25 mouse cellular contexts compared by ENCODE assay signal in the genomic region with DNA sequence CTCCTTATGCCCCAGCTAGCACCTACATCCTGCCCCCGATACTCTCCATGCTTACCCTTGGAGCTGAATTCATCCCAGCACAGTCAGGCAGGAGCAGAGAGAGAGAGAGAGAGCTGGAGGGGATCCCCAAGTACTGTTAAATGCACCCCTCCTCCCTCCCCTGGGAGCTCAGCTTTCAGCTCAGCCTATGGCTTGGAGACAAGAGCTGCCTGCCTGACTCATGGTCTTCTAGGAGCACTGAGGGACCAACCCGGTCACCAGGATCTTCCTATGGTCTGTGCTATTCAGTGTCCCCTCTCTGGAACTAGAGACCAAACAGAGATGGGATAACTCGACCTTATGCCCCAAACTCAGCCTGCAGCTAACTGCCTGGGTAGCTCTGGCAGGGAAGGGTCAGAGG. TPM values are rescaled to one million over a fixed set of nuclear protein-coding genes. Genes with fewer than 3 reads are reported as not detected.
A peak's percentile ranks its signal among the peaks of the same experiment; 100 is the strongest.
DNase-seq lines count a peak whose midpoint lies in the region; ATAC-seq and TF ChIP-seq lines count a peak whose summit lies in the region.
"Had no signal": no experiment of that assay in that cellular context is flagged by ENCODE, and none has a peak within 500 bp of the region (broad histone marks: within the 10 kb centered on the region; RNA-seq: fewer than 3 reads in every experiment).

A gene (minus strand): TSS at position 101 of the 400 bp plus-strand sequence.

- no peaks in the 10 kb centered on the region for H3K9me3 ChIP-seq in forebrain, embryonic 11.5 days (ENCODE audit: control insufficient read depth, low read length)
- no peaks in the 10 kb centered on the region for H3K9me3 ChIP-seq in forebrain, postnatal 0 days (ENCODE audit: low read length)
- H3K9me3 ChIP-seq in megakaryocyte, embryonic 14.5 days, result no peaks in the 10 kb centered on the region
- H3K9me3 ChIP-seq: embryonic facial prominence, embryonic 13.5 days; embryonic facial prominence, embryonic 15.5 days; forebrain, embryonic 10.5 days; forebrain, embryonic 13.5 days; forebrain, embryonic 15.5 days had no signal

- H3K36me3 ChIP-seq in forebrain, embryonic 11.5 days (ENCODE audit: control insufficient read depth, insufficient read depth, low read length), result no peaks in the 10 kb centered on the region
- no peaks in the 10 kb centered on the region for H3K36me3 ChIP-seq in forebrain, postnatal 0 days (ENCODE audit: insufficient read depth)
- no peaks in the 10 kb centered on the region for H3K36me3 ChIP-seq in megakaryocyte, embryonic 14.5 days (replicated peaks; ENCODE audit: low read length)
- H3K36me3 ChIP-seq: embryonic facial prominence, embryonic 13.5 days; embryonic facial prominence, embryonic 15.5 days; forebrain, embryonic 10.5 days; forebrain, embryonic 15.5 days had no signal

- ATAC-seq in forebrain, embryonic 11.5 days (replicated peaks; ENCODE audit: low FRiP score), result no peak
- no peak for ATAC-seq in forebrain, postnatal 0 days
- ATAC-seq in megakaryocyte, adult 5-6 weeks (ENCODE audit: poor library complexity, severe bottlenecking), result no peak
- ATAC-seq: forebrain, embryonic 13.5 days; forebrain, embryonic 15.5 days had no signal

- no peak within 1 kb of the TSS for H3K4me3 ChIP-seq in forebrain, embryonic 11.5 days (ENCODE audit: low read depth, low read length)
- no peak within 1 kb of the TSS for H3K4me3 ChIP-seq in forebrain, postnatal 0 days (ENCODE audit: low read depth, low read length)
- peak within 1 kb of the TSS; percentile 54 for H3K4me3 ChIP-seq in megakaryocyte, embryonic 14.5 days (replicated peaks)
- H3K4me3 ChIP-seq: embryonic facial prominence, embryonic 13.5 days; embryonic facial prominence, embryonic 15.5 days; erythroblast, embryonic 14.5 days; forebrain, embryonic 10.5 days; forebrain, embryonic 13.5 days; forebrain, embryonic 15.5 days had no signal

- H3K27ac ChIP-seq in forebrain, embryonic 11.5 days (ENCODE audit: low read depth, low read length), result no peak within 1 kb of the TSS
- H3K27ac ChIP-seq in forebrain, postnatal 0 days (ENCODE audit: low read depth, low read length), result no peak within 1 kb of the TSS
- H3K27ac ChIP-seq: embryonic facial prominence, embryonic 13.5 days; embryonic facial prominence, embryonic 15.5 days; forebrain, embryonic 10.5 days; forebrain, embryonic 13.5 days; forebrain, embryonic 15.5 days had no signal

- DNase-seq in forebrain, embryonic 11.5 days (ENCODE audit: low spot score), result peak; percentile 32
- no peak for DNase-seq in forebrain, postnatal 0 days
- DNase-seq: adrenal gland, adult 2 months; adrenal gland, postnatal 10 days; adrenal gland, postnatal 25 days; cerebellum, adult 11 months; cerebellum, adult 18-20 months; cerebellum, adult 8-10 months; cerebellum, adult 9-11 months; cerebellum, postnatal 14 days; cerebellum, postnatal 36 days; embryo, embryonic 11 days had no signal

- H3K9ac ChIP-seq in forebrain, embryonic 11.5 days (ENCODE audit: low read length), result no peak within 1 kb of the TSS
- H3K9ac ChIP-seq in forebrain, postnatal 0 days, result no peak within 1 kb of the TSS
- H3K9ac ChIP-seq: embryonic facial prominence, embryonic 13.5 days; embryonic facial prominence, embryonic 15.5 days; forebrain, embryonic 13.5 days; forebrain, embryonic 15.5 days had no signal

- no peak within 1 kb of the TSS for H3K4me2 ChIP-seq in forebrain, embryonic 11.5 days (ENCODE audit: low read depth, low read length, severe bottlenecking)
- no peak within 1 kb of the TSS for H3K4me2 ChIP-seq in forebrain, postnatal 0 days (ENCODE audit: low read depth)
- H3K4me2 ChIP-seq: embryonic facial prominence, embryonic 13.5 days; embryonic facial prominence, embryonic 15.5 days; forebrain, embryonic 13.5 days; forebrain, embryonic 15.5 days had no signal

- H3K27me3 ChIP-seq in forebrain, embryonic 11.5 days (ENCODE audit: control insufficient read depth, insufficient read depth, low read length), result no peaks in the 10 kb centered on the region
- no peaks in the 10 kb centered on the region for H3K27me3 ChIP-seq in forebrain, postnatal 0 days (ENCODE audit: insufficient read depth, low read length)
- peaks cover 28% of the 10 kb centered on the region for H3K27me3 ChIP-seq in megakaryocyte, embryonic 14.5 days (replicated peaks)
- H3K27me3 ChIP-seq: embryonic facial prominence, embryonic 13.5 days; embryonic facial prominence, embryonic 15.5 days; forebrain, embryonic 13.5 days; forebrain, embryonic 15.5 days had no signal

- 71% methylated on average over 3 of the region's 3 CpGs for WGBS in forebrain, embryonic 11.5 days
- WGBS in forebrain, postnatal 0 days, result 56% methylated on average over 3 of the region's 3 CpGs

- TF ChIP-seq CTCF in forebrain, postnatal 0 days (IDR thresholded peaks at IDR 0.05; ENCODE audit: low read depth), result no peak

- H3K4me1 ChIP-seq in forebrain, embryonic 11.5 days (replicated peaks; ENCODE audit: control insufficient read depth, insufficient read depth, low read length), result no peaks in the 10 kb centered on the region
- H3K4me1 ChIP-seq in forebrain, postnatal 0 days (ENCODE audit: insufficient read depth), result no peaks in the 10 kb centered on the region
- H3K4me1 ChIP-seq in megakaryocyte, embryonic 14.5 days, result peaks cover 19% of the 10 kb centered on the region
- H3K4me1 ChIP-seq: embryonic facial prominence, embryonic 13.5 days; embryonic facial prominence, embryonic 15.5 days; forebrain, embryonic 10.5 days; forebrain, embryonic 13.5 days; forebrain, embryonic 15.5 days had no signal

RNA-seq across cellular contexts. Expression of the gene that starts here (rescaled TPM):
- 0.09 and 0.12 TPM in 2 replicates for polyA plus RNA-seq in forebrain, embryonic 11.5 days (2014; fragmentation: Nextera tagmentation; extraction: Ambion mirVana)
- 0.24 TPM in 1 of 2 replicates, not detected in the other for total RNA-seq in forebrain, postnatal 0 days (2014; rRNA removed)
- 0.05 and 0.08 TPM in 2 replicates for polyA plus RNA-seq in forebrain, postnatal 0 days (2015; fragmentation: Nextera tagmentation; extraction: Ambion mirVana)
- not detected in 2 replicates for polyA plus RNA-seq in megakaryocyte, embryonic 14.5 days (2012; ENCODE audit: insufficient read depth, low replicate concordance)
- not detected in 2 replicates for total RNA-seq in megakaryocyte, adult 5-6 weeks (2015)
- total RNA-seq in megakaryocyte, adult 5-6 weeks (2017), result not detected in 2 replicates
- total RNA-seq: adrenal gland, adult 2 months; adrenal gland, postnatal 10 days; adrenal gland, postnatal 25 days; adrenal gland, postnatal 4 days; common myeloid progenitor, adult 5-6 weeks; ES-E14 had no signal
- polyA plus RNA-seq: adrenal gland, adult 2 months; brain, embryonic 14.5 days; C2C12; embryonic facial prominence, embryonic 13.5 days; embryonic facial prominence, embryonic 15.5 days; erythroblast, embryonic 14.5 days had no signal

Comparison
In these comparisons a context has a peak if more than half of its experiments do, and no peak if none do; other contexts are left out.
1. Peak in DNase-seq in forebrain, embryonic 11.5 days; RNA of the gene not detected or under 1 TPM.